Mouse (Mus musculus): ENCODE results near the gene Clmn.

- TF ChIP-seq CTCF (IDR thresholded peaks at IDR 0.05; ENCODE audit: control insufficient read depth, insufficient read depth, insufficient read length) = no peak
- TF ChIP-seq MAX (IDR thresholded peaks at IDR 0.05) = no peak
Measured at GRCm38 (mm10) chr12:104721011-104721410, 143.9 kb downstream of the Clmn start.
